Mouse (Mus musculus) CH12.LX (cell line): Measurements from ENCODE around the gene Slc7a11. TPM values are rescaled to one million over a fixed set of nuclear protein-coding genes. Genes with fewer than 3 reads are reported as not detected.

Experiments
- DNase-seq: peaks from one replicate; pipeline ENCODE4 v3.0.0-alpha.2; 2013; ENCODE audit errors: extremely low read depth
- H3K27ac ChIP-seq: 2 replicates; pipeline ENCODE4 v1.5.1; 2012; ENCODE audit warnings: low read depth, mild to moderate bottlenecking, control low read depth, moderate library complexity; ENCODE audit not compliant: insufficient read depth
- H3K27me3 ChIP-seq: replicated peaks from 2 replicates; pipeline ENCODE3; 2012; ENCODE audit warnings: inconsistent platforms
- H3K36me3 ChIP-seq, 2 experiments: replicated peaks in 1 of 2; 2 replicates each; pipeline versions ENCODE3 to v1.6.1; 2012; ENCODE audit warnings: inconsistent platforms in 1 of 2, low read length in 1 of 2, mild to moderate bottlenecking in 1 of 2, mixed read lengths in 1 of 2, moderate library complexity in 1 of 2; ENCODE audit not compliant: control insufficient read depth in 1 of 2, insufficient read depth in 1 of 2
- H3K4me1 ChIP-seq, 2 experiments: 2 replicates each; pipeline ENCODE4 v1.6.1; 2012; ENCODE audit warnings: inconsistent platforms in 1 of 2, moderate library complexity in 1 of 2; ENCODE audit not compliant: insufficient read depth in 2 of 2, control insufficient read depth in 1 of 2
- H3K4me2 ChIP-seq: 2 replicates; pipeline ENCODE4 v1.6.1; 2012; ENCODE audit warnings: low read depth, mild to moderate bottlenecking, control low read depth; ENCODE audit not compliant: poor library complexity, insufficient read depth, severe bottlenecking
- H3K4me3 ChIP-seq, 3 experiments: fragments of 150-350 bp in 1 of 3; sonication (generic) in 1 of 3; replicated peaks in 1 of 3; 2 replicates each; pipeline versions ENCODE3 to v1.5.1; 2011 to 2012; ENCODE audit warnings: low read depth in 2 of 3, low read length in 2 of 3, mild to moderate bottlenecking in 2 of 3, moderate library complexity in 2 of 3, control low read depth in 1 of 3, improper control_type of control experiment in 1 of 3, inconsistent platforms in 1 of 3, mixed read lengths in 1 of 3; ENCODE audit not compliant: poor library complexity in 1 of 3
- H3K79me2 ChIP-seq: replicated peaks from 2 replicates; pipeline ENCODE4 v1.6.1; 2012; ENCODE audit warnings: mild to moderate bottlenecking, moderate library complexity; ENCODE audit not compliant: control insufficient read depth, poor library complexity, insufficient read depth, severe bottlenecking; ENCODE audit errors: extremely low read depth
- H3K9ac ChIP-seq: 2 replicates; pipeline ENCODE4 v1.6.1; 2012; ENCODE audit warnings: low read depth, mild to moderate bottlenecking, control low read depth, moderate library complexity; ENCODE audit not compliant: insufficient read depth
- H3K9me3 ChIP-seq: replicated peaks from 2 replicates; pipeline ENCODE3; 2012; ENCODE audit warnings: low read length, inconsistent platforms, mixed read lengths
- CHD1 ChIP-seq: IDR thresholded peaks from 2 replicates; pipeline ENCODE4 v1.6.1; 2012; ENCODE audit warnings: low read depth, low read length, improper control_type of control experiment, inconsistent platforms
- CHD2 ChIP-seq: IDR thresholded peaks from 2 replicates; pipeline ENCODE4 v1.6.1; 2011; ENCODE audit warnings: low read length, improper control_type of control experiment
- CTCF ChIP-seq, 2 experiments: IDR thresholded peaks in 1 of 2; conservative IDR thresholded peaks in 1 of 2; 2 replicates each; pipeline ENCODE4 v1.5.1; 2011 to 2012; ENCODE audit warnings: low read depth in 2 of 2, low read length in 2 of 2, improper control_type of control experiment in 1 of 2, inconsistent platforms in 1 of 2, mild to moderate bottlenecking in 1 of 2, moderate library complexity in 1 of 2
- EP300 ChIP-seq: IDR thresholded peaks from 2 replicates; pipeline ENCODE4 v1.6.1; 2011; ENCODE audit warnings: low read length, improper control_type of control experiment
- IRF4 ChIP-seq: IDR thresholded peaks from 2 replicates; pipeline ENCODE4 v1.6.1; 2014; ENCODE audit warnings: low read depth, mild to moderate bottlenecking, inconsistent platforms, low read length, improper control_type of control experiment
- JUN ChIP-seq: IDR thresholded peaks from 2 replicates; pipeline ENCODE4 v1.6.1; 2011; ENCODE audit warnings: low read depth, mild to moderate bottlenecking, low read length, improper control_type of control experiment, moderate library complexity; ENCODE audit not compliant: insufficient read depth
- JUND ChIP-seq: conservative IDR thresholded peaks from 2 replicates; pipeline ENCODE4 v1.6.1; 2011; ENCODE audit warnings: low read depth, low read length, improper control_type of control experiment
- KAT2A ChIP-seq: IDR thresholded peaks from 2 replicates; pipeline ENCODE4 v1.6.1; 2012; ENCODE audit warnings: low read length, improper control_type of control experiment, inconsistent platforms; ENCODE audit not compliant: insufficient replicate concordance
- MAZ ChIP-seq: IDR thresholded peaks from 2 replicates; pipeline ENCODE4 v1.6.1; 2012; ENCODE audit warnings: low read depth, mild to moderate bottlenecking, inconsistent platforms, low read length, improper control_type of control experiment, moderate library complexity
- MYC ChIP-seq: IDR thresholded peaks from 2 replicates; pipeline ENCODE4 v1.6.1; 2011; ENCODE audit warnings: low read depth, mild to moderate bottlenecking, improper control_type of control experiment, low read length
- NRF1 ChIP-seq: IDR thresholded peaks from 2 replicates; pipeline ENCODE4 v1.6.1; 2014; ENCODE audit warnings: low read depth, mild to moderate bottlenecking, inconsistent platforms, low read length, improper control_type of control experiment, moderate library complexity
- POLR2A ChIP-seq: IDR thresholded peaks from 2 replicates; pipeline ENCODE4 v1.6.1; 2011; ENCODE audit warnings: low read depth, mild to moderate bottlenecking, improper control_type of control experiment, low read length
- POLR2AphosphoS2 ChIP-seq: IDR thresholded peaks from 2 replicates; pipeline ENCODE4 v1.6.1; 2011; ENCODE audit warnings: low read depth, low read length, improper control_type of control experiment
- SIN3A ChIP-seq: IDR thresholded peaks from 2 replicates; pipeline ENCODE4 v1.6.1; 2012; ENCODE audit warnings: low read length, improper control_type of control experiment, inconsistent platforms
- TCF12 ChIP-seq: IDR thresholded peaks from 2 replicates; pipeline ENCODE4 v1.6.1; 2014; ENCODE audit warnings: low read depth, mild to moderate bottlenecking, inconsistent platforms, low read length, improper control_type of control experiment
- UBTF ChIP-seq: IDR thresholded peaks from 2 replicates; pipeline ENCODE4 v1.6.1; 2012; ENCODE audit warnings: low read depth, mild to moderate bottlenecking, inconsistent platforms, low read length, improper control_type of control experiment, moderate library complexity
- USF1 ChIP-seq: IDR thresholded peaks from 2 replicates; pipeline ENCODE4 v1.6.1; 2014; ENCODE audit warnings: low read depth, mild to moderate bottlenecking, inconsistent platforms, low read length, improper control_type of control experiment
- USF2 ChIP-seq: conservative IDR thresholded peaks from 2 replicates; pipeline ENCODE4 v1.6.1; 2011; ENCODE audit warnings: low read depth, low read length, improper control_type of control experiment
- ZC3H11A ChIP-seq: IDR thresholded peaks from 2 replicates; pipeline ENCODE4 v1.6.1; 2012; ENCODE audit warnings: low read depth, mild to moderate bottlenecking, inconsistent platforms, low read length, improper control_type of control experiment
- ZMIZ1 ChIP-seq: IDR thresholded peaks from 2 replicates; pipeline ENCODE4 v1.6.1; 2012; ENCODE audit warnings: low read depth, mild to moderate bottlenecking, inconsistent platforms, low read length, improper control_type of control experiment
- ZNF384 ChIP-seq: IDR thresholded peaks from 2 replicates; pipeline ENCODE4 v1.6.1; 2012; ENCODE audit warnings: low read depth, low read length, improper control_type of control experiment, inconsistent platforms
- dilution Hi-C: fragments of 300-500 bp; cut with MboI; formaldehyde crosslinking; loops from 2 replicates; pipeline ENCODE4 v1.14.3; 2020; ENCODE audit warnings: low sequenced_read_pairs; ENCODE audit not compliant: extremely low pct_unique_long_range_greater_than_20kb, extremely low pct_ligation_motif_present
- in situ Hi-C: fragments of 300-500 bp; cut with MboI; formaldehyde crosslinking; loops from 3 replicates; pipeline ENCODE4 v1.14.3; 2019; ENCODE audit warnings: low sequenced_read_pairs, low pct_ligation_motif_present, low pct_unique_long_range_greater_than_20kb, mixed read lengths
- polyA plus RNA-seq: library from polyadenylated mRNA; unstranded; fragments of >175 nt; gene quantifications from 2 replicates; pipeline ENCODE4 v1.2.1, GENCODE M21; 2012; ENCODE audit warnings: low read depth; ENCODE audit not compliant: insufficient read length
- total RNA-seq, 2 experiments: library from RNA; depleted of rRNA; stranded (reverse); fragments of 300-350 nt in 1 of 2; fragments of >200 nt in 1 of 2; gene quantifications; 2 replicates each; pipeline ENCODE4 v1.2.3; 2012 to 2014

Gene Slc7a11
- total and polyA plus RNA-seq, 3 experiments, result 0.13 to 0.37 TPM; not detected in 1

GRCm38 (mm10) chr3:50186369-50186768 is 257.0 kb downstream of the Slc7a11 start:
- H3K4me1 ChIP-seq, result no peaks in the 10 kb centered on the region
- H3K36me3 ChIP-seq, result no peaks in the 10 kb centered on the region
- dilution Hi-C loops (no loop called here), in situ Hi-C loops (no loop called here)
- DNase-seq, result no peak
- peaks cover 30% of the 10 kb centered on the region for H3K9me3 ChIP-seq
- no peak overlapping the region for H3K9ac ChIP-seq
- no peaks in the 10 kb centered on the region for H3K27me3 ChIP-seq
- no peaks in the 10 kb centered on the region for H3K79me2 ChIP-seq
- H3K4me3 ChIP-seq, result no peak overlapping the region
- H3K4me2 ChIP-seq, result no peak overlapping the region
- TF ChIP-seq ZC3H11A (no peak), MYC (no peak), JUN (no peak), POLR2AphosphoS2 (no peak), IRF4 (no peak)
- TF ChIP-seq, all 38 proteins: peak for 0
- H3K27ac ChIP-seq, result no peak overlapping the region

- in situ Hi-C loops (no loop called here), dilution Hi-C loops (no loop called here)
- no peak for TF ChIP-seq CTCF (conservative IDR thresholded peaks at IDR 0.05 in 1 of 2, IDR thresholded peaks at IDR 0.05 in 1 of 2; ENCODE audit: low read depth in 2 of 2, low read length in 2 of 2)
- TF ChIP-seq JUN, result no peak
- no peak for TF ChIP-seq UBTF
- no peak for TF ChIP-seq NRF1
- TF ChIP-seq ZMIZ1, result no peak
- H3K36me3 ChIP-seq, result no peaks in the 10 kb centered on the region
- H3K27ac ChIP-seq, result no peak overlapping the region
- peaks cover 30% of the 10 kb centered on the region for H3K9me3 ChIP-seq
- H3K27me3 ChIP-seq, result no peaks in the 10 kb centered on the region
- H3K79me2 ChIP-seq, result no peaks in the 10 kb centered on the region
- H3K4me2 ChIP-seq, result no peak overlapping the region
- no peak overlapping the region for H3K9ac ChIP-seq
- no peaks in the 10 kb centered on the region for H3K4me1 ChIP-seq
- DNase-seq, result no peak
- H3K4me3 ChIP-seq, result no peak overlapping the region
Observed at GRCm38 (mm10) chr3:50185879-50186278, 257.5 kb downstream of the Slc7a11 start.

- H3K4me3 ChIP-seq, result no peak overlapping the region
- no peaks in the 10 kb centered on the region for H3K79me2 ChIP-seq
- no peaks in the 10 kb centered on the region for H3K27me3 ChIP-seq
- no peaks in the 10 kb centered on the region for H3K4me1 ChIP-seq
- no peak overlapping the region for H3K9ac ChIP-seq
- in situ Hi-C loops (no loop called here), dilution Hi-C loops (no loop called here)
- no peak overlapping the region for H3K4me2 ChIP-seq
- no peak overlapping the region for H3K27ac ChIP-seq
- DNase-seq, result no peak
- peaks cover 16% of the 10 kb centered on the region for H3K9me3 ChIP-seq
- no peak for TF ChIP-seq IRF4
- TF ChIP-seq CHD1, result no peak
- no peak for TF ChIP-seq KAT2A
- TF ChIP-seq MAZ, result no peak
- TF ChIP-seq SIN3A, result no peak
- no peak for TF ChIP-seq EP300
- no peak for TF ChIP-seq POLR2AphosphoS2
- TF ChIP-seq CHD2, result no peak
- no peak for TF ChIP-seq ZNF384
- no peak for TF ChIP-seq USF2
- no peak for TF ChIP-seq USF1
- no peak for TF ChIP-seq POLR2A
- TF ChIP-seq TCF12, result no peak
- no peak for TF ChIP-seq JUND
- TF ChIP-seq, all 38 proteins: peak for 0
- H3K36me3 ChIP-seq, result no peaks in the 10 kb centered on the region
Observed at GRCm38 (mm10) chr3:50160756-50161155, 282.7 kb downstream of the Slc7a11 start.
